Mouse (Mus musculus) kidney, postnatal 36 days (tissue): ENCODE measurements around the gene 4930412O13Rik.

Experiments
- DNase-seq, 2 experiments: peaks; one replicate each; pipeline ENCODE4 v3.0.0; 2021 to 2022; ENCODE audit warnings: mixed read lengths in 2 of 2

4930412O13Rik gene

GRCm38 (mm10) chr2:9881611-9882023 lies 565 bp downstream of the 4930412O13Rik start:
- DNase-seq, result no peak

- DNase-seq, result peak in 1 of 2 experiments; percentile 50
These were observed 1.4 kb downstream of the 4930412O13Rik start for GRCm38 (mm10) chr2:9882371-9882925.

GRCm38 (mm10) chr2:9882926-9883802 lies 2.1 kb downstream of the 4930412O13Rik start:
- peak in 1 of 2 experiments; percentile 29 for DNase-seq

GRCm38 (mm10) chr2:9883803-9884532 lies 2.9 kb downstream of the 4930412O13Rik start:
- DNase-seq, result no peak

- no peak for DNase-seq
These were observed 3.6 kb downstream of the 4930412O13Rik start for GRCm38 (mm10) chr2:9884533-9885216.

GRCm38 (mm10) chr2:9885217-9885770 lies 4.2 kb downstream of the 4930412O13Rik start:
- peak in 1 of 2 experiments; percentile 30 for DNase-seq

- DNase-seq, result no peak
These were observed 5.0 kb downstream of the 4930412O13Rik start for GRCm38 (mm10) chr2:9886031-9886430.

- no peak for DNase-seq
These were observed 6.0 kb downstream of the 4930412O13Rik start for GRCm38 (mm10) chr2:9886921-9887610.

GRCm38 (mm10) chr2:9887636-9888035 lies 6.6 kb downstream of the 4930412O13Rik start:
- no peak for DNase-seq

GRCm38 (mm10) chr2:9888913-9889650 lies 8.0 kb downstream of the 4930412O13Rik start, which contains the start of gene 9230102O04Rik:
TSS of gene 9230102O04Rik (minus strand) at chr2:9889540.
- DNase-seq, result peak; percentile 38 to 43

GRCm38 (mm10) chr2:9889651-9890183 lies 8.7 kb downstream of the 4930412O13Rik start, which contains the start of gene Gata3:
TSS of gene Gata3 (minus strand) at chr2:9890034.
- DNase-seq, result peak in 1 of 2 experiments; percentile 29

- no peak for DNase-seq
These were observed 9.2 kb downstream of the 4930412O13Rik start for GRCm38 (mm10) chr2:9890251-9890650.

- DNase-seq, result no peak
These were observed 9.9 kb downstream of the 4930412O13Rik start for GRCm38 (mm10) chr2:9890906-9891305.

- no peak for DNase-seq
These were observed 11.5 kb downstream of the 4930412O13Rik start for GRCm38 (mm10) chr2:9892541-9892940.

GRCm38 (mm10) chr2:9893272-9893953 lies 12.4 kb downstream of the 4930412O13Rik start:
- DNase-seq, result no peak

- DNase-seq, result no peak
These were observed 14.0 kb downstream of the 4930412O13Rik start for GRCm38 (mm10) chr2:9894836-9895593.

GRCm38 (mm10) chr2:9896097-9896770 lies 15.2 kb downstream of the 4930412O13Rik start:
- no peak for DNase-seq

GRCm38 (mm10) chr2:9897846-9898245 lies 16.8 kb downstream of the 4930412O13Rik start:
- no peak for DNase-seq
